Mouse (Mus musculus): ENCODE data around the gene Atp2c1. TPM values are rescaled to one million over a fixed set of nuclear protein-coding genes. Genes with fewer than 3 reads are reported as not detected.

Gene Atp2c1
- polyA plus RNA-seq, 1 experiment from 2014 or later: 57.7 TPM

- Histone ChIP-seq H3K36me3 (no peaks in the 10 kb centered on the region), H3K9ac (no peak overlapping the region), H3K4me2 (replicated peaks) (no peak overlapping the region), H3K9me3 (replicated peaks) (no peaks in the 10 kb centered on the region), H3K27ac (replicated peaks) (no peak overlapping the region), H3K4me1 (0 out of 2 replicates have a peak, but pooled peaks cover 3% of the 10 kb centered on the region), H3K4me3 (replicated peaks) (no peak overlapping the region), H3K27me3 (no peaks in the 10 kb centered on the region)
- WGBS: 85% methylated on average over 5 of the region's 5 CpGs
- no peak; the same call in 1 of the 2 replicates for ATAC-seq (ENCODE audit: insufficient number of reproducible peaks, low FRiP score, low TSS enrichment, low read depth)
These were observed 42.6 kb downstream of the Atp2c1 start for GRCm38 (mm10) chr9:105484338-105485084.

- no peaks in the 10 kb centered on the region for H3K36me3 ChIP-seq
- H3K4me1 ChIP-seq: 0 out of 2 replicates have a peak, but pooled peaks cover 3% of the 10 kb centered on the region
- no peak overlapping the region for H3K27ac ChIP-seq (replicated peaks)
- H3K9ac ChIP-seq: no peak overlapping the region
- no peaks in the 10 kb centered on the region for H3K27me3 ChIP-seq
- no peak overlapping the region for H3K4me2 ChIP-seq (replicated peaks)
- ATAC-seq (ENCODE audit: insufficient number of reproducible peaks, low FRiP score, low TSS enrichment, low read depth): no peak
- no peak overlapping the region for H3K4me3 ChIP-seq (replicated peaks)
- H3K9me3 ChIP-seq (replicated peaks): no peaks in the 10 kb centered on the region
- 89% methylated on average over 11 of the region's 11 CpGs for WGBS
These were observed 43.2 kb downstream of the Atp2c1 start for GRCm38 (mm10) chr9:105483880-105484279.

- WGBS: 71% methylated on average over 4 of the region's 4 CpGs
- H3K27me3 ChIP-seq: no peaks in the 10 kb centered on the region
- no peak overlapping the region for H3K4me3 ChIP-seq (replicated peaks)
- H3K9ac ChIP-seq: no peak overlapping the region
- no peak overlapping the region for H3K4me2 ChIP-seq (replicated peaks)
- H3K4me1 ChIP-seq: no peaks in the 10 kb centered on the region
- ATAC-seq (ENCODE audit: insufficient number of reproducible peaks, low FRiP score, low TSS enrichment, low read depth): no peak
- H3K27ac ChIP-seq (replicated peaks): no peak overlapping the region
- H3K36me3 ChIP-seq: no peaks in the 10 kb centered on the region
- H3K9me3 ChIP-seq (replicated peaks): no peaks in the 10 kb centered on the region
These were observed 44.2 kb downstream of the Atp2c1 start for GRCm38 (mm10) chr9:105482715-105483510.

GRCm38 (mm10) chr9:105482070-105482469 is 45.0 kb downstream of the Atp2c1 start:
- no peak overlapping the region for H3K9ac ChIP-seq
- WGBS: 65% methylated on average over 4 of the region's 4 CpGs
- no peak overlapping the region for H3K27ac ChIP-seq (replicated peaks)
- H3K4me3 ChIP-seq (replicated peaks): no peak overlapping the region
- H3K27me3 ChIP-seq: no peaks in the 10 kb centered on the region
- H3K36me3 ChIP-seq: no peaks in the 10 kb centered on the region
- ATAC-seq (ENCODE audit: insufficient number of reproducible peaks, low FRiP score, low TSS enrichment, low read depth): no peak
- no peak overlapping the region for H3K4me2 ChIP-seq (replicated peaks)
- H3K9me3 ChIP-seq (replicated peaks): no peaks in the 10 kb centered on the region
- H3K4me1 ChIP-seq: no peaks in the 10 kb centered on the region

GRCm38 (mm10) chr9:105476134-105476533 is 51.0 kb downstream of the Atp2c1 start:
- 73% methylated on average over 3 of the region's 3 CpGs for WGBS
- Histone ChIP-seq H3K27ac (replicated peaks) (no peak overlapping the region), H3K4me1 (no peaks in the 10 kb centered on the region), H3K4me3 (replicated peaks) (no peak overlapping the region), H3K9me3 (replicated peaks) (no peaks in the 10 kb centered on the region), H3K36me3 (no peaks in the 10 kb centered on the region), H3K27me3 (no peaks in the 10 kb centered on the region), H3K4me2 (replicated peaks) (no peak overlapping the region), H3K9ac (no peak overlapping the region)
- ATAC-seq (ENCODE audit: insufficient number of reproducible peaks, low FRiP score, low TSS enrichment, low read depth): no peak

GRCm38 (mm10) chr9:105474910-105475309 is 52.2 kb downstream of the Atp2c1 start:
- WGBS: 85% methylated on average over 3 of the region's 3 CpGs

GRCm38 (mm10) chr9:105467787-105468186 is 59.3 kb downstream of the Atp2c1 start:
- H3K36me3 ChIP-seq: peaks cover 14% of the 10 kb centered on the region
- no peak overlapping the region for H3K9ac ChIP-seq
- no peak overlapping the region for H3K27ac ChIP-seq (replicated peaks)
- no peaks in the 10 kb centered on the region for H3K9me3 ChIP-seq (replicated peaks)
- H3K4me1 ChIP-seq: no peaks in the 10 kb centered on the region
- H3K27me3 ChIP-seq: no peaks in the 10 kb centered on the region
- ATAC-seq (ENCODE audit: insufficient number of reproducible peaks, low FRiP score, low TSS enrichment, low read depth): no peak
- no peak overlapping the region for H3K4me3 ChIP-seq (replicated peaks)
- WGBS: 95% methylated on average over 3 of the region's 3 CpGs
- H3K4me2 ChIP-seq (replicated peaks): no peak overlapping the region

More at GRCm38 (mm10) chr9:105474910-105475309, 52.2 kb downstream of the Atp2c1 start:
- no peak overlapping the region for H3K27ac ChIP-seq (replicated peaks)
- no peaks in the 10 kb centered on the region for H3K4me1 ChIP-seq
- no peaks in the 10 kb centered on the region for H3K27me3 ChIP-seq
- no peak overlapping the region for H3K4me3 ChIP-seq (replicated peaks)
- no peak overlapping the region for H3K9ac ChIP-seq
- ATAC-seq (ENCODE audit: insufficient number of reproducible peaks, low FRiP score, low TSS enrichment, low read depth): no peak
- H3K9me3 ChIP-seq (replicated peaks): no peaks in the 10 kb centered on the region
- H3K36me3 ChIP-seq: no peaks in the 10 kb centered on the region
- H3K4me2 ChIP-seq (replicated peaks): no peak overlapping the region

GRCm38 (mm10) chr9:105461496-105461895 is 65.6 kb downstream of the Atp2c1 start:
- Histone ChIP-seq H3K4me1 (no peaks in the 10 kb centered on the region), H3K27ac (replicated peaks) (no peak overlapping the region), H3K9me3 (replicated peaks) (no peaks in the 10 kb centered on the region), H3K36me3 (peaks cover 30% of the 10 kb centered on the region; the same call in 1 of the 2 replicates), H3K4me3 (replicated peaks) (no peak overlapping the region), H3K27me3 (no peaks in the 10 kb centered on the region), H3K9ac (no peak overlapping the region), H3K4me2 (replicated peaks) (no peak overlapping the region)
- 89% methylated on average over 7 of the region's 7 CpGs for WGBS
- ATAC-seq (ENCODE audit: insufficient number of reproducible peaks, low FRiP score, low TSS enrichment, low read depth): no peak

- Histone ChIP-seq H3K4me2 (replicated peaks) (no peak overlapping the region), H3K4me1 (no peaks in the 10 kb centered on the region), H3K36me3 (peaks cover 32% of the 10 kb centered on the region; the same call in 1 of the 2 replicates), H3K4me3 (replicated peaks) (no peak overlapping the region), H3K9ac (no peak overlapping the region), H3K27ac (replicated peaks) (no peak overlapping the region), H3K9me3 (replicated peaks) (no peaks in the 10 kb centered on the region), H3K27me3 (no peaks in the 10 kb centered on the region)
- no peak for ATAC-seq (ENCODE audit: insufficient number of reproducible peaks, low FRiP score, low TSS enrichment, low read depth)
- WGBS: 89% methylated on average over 13 of the region's 13 CpGs
These were observed 68.1 kb downstream of the Atp2c1 start for GRCm38 (mm10) chr9:105459032-105459431.

- no peak overlapping the region for H3K27ac ChIP-seq (replicated peaks)
- peaks cover 35% of the 10 kb centered on the region; the same call in 1 of the 2 replicates for H3K36me3 ChIP-seq
- H3K4me2 ChIP-seq (replicated peaks): no peak overlapping the region
- no peaks in the 10 kb centered on the region for H3K4me1 ChIP-seq
- WGBS: 89% methylated on average over 6 of the region's 6 CpGs
- no peaks in the 10 kb centered on the region for H3K27me3 ChIP-seq
- H3K4me3 ChIP-seq (replicated peaks): no peak overlapping the region
- no peak overlapping the region for H3K9ac ChIP-seq
- H3K9me3 ChIP-seq (replicated peaks): no peaks in the 10 kb centered on the region
- no peak for ATAC-seq (ENCODE audit: insufficient number of reproducible peaks, low FRiP score, low TSS enrichment, low read depth)
These were observed 118.6 kb downstream of the Atp2c1 start for GRCm38 (mm10) chr9:105408549-105408948.

GRCm38 (mm10) chr9:105395218-105395627 is 131.9 kb downstream of the Atp2c1 start, which contains the start of the genes Aste1 and Nek11:
Gene Aste1 (plus strand): TSS chr9:105395392.
Gene Nek11 (minus strand): TSS chr9:105395524.
- WGBS: 0% methylated on average over 44 of the region's 44 CpGs
- H3K27me3 ChIP-seq: no peaks in the 10 kb centered on the region
- peak within 1 kb of the TSS; percentile 70 for H3K4me2 ChIP-seq (replicated peaks)
- peaks cover 9% of the 10 kb centered on the region for H3K4me1 ChIP-seq
- H3K27ac ChIP-seq (replicated peaks): peak within 1 kb of the TSS; percentile 88
- peak within 1 kb of the TSS; percentile 63 for H3K9ac ChIP-seq
- peaks cover 7% of the 10 kb centered on the region; the same call in 1 of the 2 replicates for H3K36me3 ChIP-seq
- peak within 1 kb of the TSS; percentile 75 for H3K4me3 ChIP-seq (replicated peaks)
- peak; percentile 94 for ATAC-seq (ENCODE audit: insufficient number of reproducible peaks, low FRiP score, low TSS enrichment, low read depth)
- H3K9me3 ChIP-seq (replicated peaks): no peaks in the 10 kb centered on the region

Data from embryonic facial prominence, embryonic 15.5 days (tissue).